Comparison of ENCODE assay signal across 24 mouse cellular contexts in genomic region chr2:97706651-97707050, GRCm38 (mm10).
A peak's percentile ranks its signal among the peaks of the same experiment; 100 is the strongest.
DNase-seq lines count a peak whose midpoint lies in the region; ATAC-seq and TF ChIP-seq lines count a peak whose summit lies in the region.
"Had no signal": no experiment of that assay in that cellular context is flagged by ENCODE, and none has a peak within 500 bp of the region (broad histone marks: within the 10 kb centered on the region; RNA-seq: fewer than 3 reads in every experiment).

No protein-coding gene starts in this region.

- no peaks in the 10 kb centered on the region for H3K4me1 ChIP-seq in midbrain, embryonic 11.5 days (ENCODE audit: control insufficient read depth, insufficient read depth, low read length)
- H3K4me1 ChIP-seq: forebrain, embryonic 10.5 days; forebrain, embryonic 13.5 days; heart, embryonic 12.5 days; heart, embryonic 15.5 days; hindbrain, embryonic 10.5 days; hindbrain, embryonic 13.5 days had no signal

- WGBS in midbrain, embryonic 11.5 days, result 92% methylated on average over 5 of the region's 5 CpGs

- intact Hi-C loops in left cerebral cortex, postnatal 4 days (cut with DNase I), result no loop called here
- intact Hi-C loops in left cerebral cortex, adult 2 months (cut with DNase I), result loop anchor here (2.0 to 10.0 kb wide), 6 partner anchors 62 to 578 kb away; no protein-coding TSS in a partner anchor

- peak; percentile 6 to 12 for DNase-seq in left cerebral cortex, adult 18-20 months (ENCODE audit: low spot score in 2 of 2)
- no peak for DNase-seq in left cerebral cortex, postnatal 4 days
- DNase-seq in brain, adult 2 months (ENCODE audit: low read depth, low spot score), result peak; percentile 57
- no peak for DNase-seq in left cerebral cortex, adult 2 months (ENCODE audit: extremely low spot score in 1 of 2, low spot score in 2 of 2)
- DNase-seq in midbrain, embryonic 11.5 days (ENCODE audit: low spot score, missing footprints), result no peak
- no peak for DNase-seq in thymus, postnatal 14 days
- DNase-seq: adrenal gland, adult 2 months; adrenal gland, postnatal 14 days; cerebellum, adult 11-12 months; cerebellum, adult 8-10 months; cerebellum, postnatal 14 days; gastrocnemius, postnatal 25 days; heart, adult 18-20 months; heart, postnatal 10 days; heart, postnatal 36 days had no signal

- H3K9me3 ChIP-seq in midbrain, embryonic 11.5 days (ENCODE audit: control insufficient read depth, low read length), result no peaks in the 10 kb centered on the region
- H3K9me3 ChIP-seq: forebrain, embryonic 10.5 days; forebrain, embryonic 13.5 days; heart, embryonic 15.5 days; hindbrain, embryonic 10.5 days; hindbrain, embryonic 13.5 days had no signal

- peak overlapping the region; percentile 67; the same call in 1 of the 2 replicates for H3K27ac ChIP-seq in left cerebral cortex, adult 2 months
- H3K27ac ChIP-seq in midbrain, embryonic 11.5 days (ENCODE audit: low read depth, low read length), result no peak overlapping the region
- H3K27ac ChIP-seq: forebrain, embryonic 10.5 days; forebrain, embryonic 13.5 days; heart, embryonic 15.5 days; hindbrain, embryonic 10.5 days; hindbrain, embryonic 13.5 days had no signal

- no peak for ATAC-seq in midbrain, embryonic 11.5 days (ENCODE audit: low FRiP score)
- ATAC-seq: CD4-positive, CD25-positive, alpha-beta regulatory T cell, adult 4 months; forebrain, embryonic 13.5 days; forebrain, embryonic 16.5 days; hindbrain, embryonic 16.5 days had no signal

- no peak overlapping the region for H3K9ac ChIP-seq in midbrain, embryonic 11.5 days (ENCODE audit: low read length)
- H3K9ac ChIP-seq: forebrain, embryonic 13.5 days; heart, embryonic 12.5 days; heart, embryonic 15.5 days; hindbrain, embryonic 13.5 days had no signal

- no peaks in the 10 kb centered on the region for H3K36me3 ChIP-seq in midbrain, embryonic 11.5 days (ENCODE audit: control insufficient read depth, insufficient read depth, low read length)
- H3K36me3 ChIP-seq: forebrain, embryonic 10.5 days; heart, embryonic 12.5 days; heart, embryonic 15.5 days; hindbrain, embryonic 10.5 days; hindbrain, embryonic 13.5 days had no signal

- no peak overlapping the region for H3K4me3 ChIP-seq in left cerebral cortex, adult 2 months
- H3K4me3 ChIP-seq in midbrain, embryonic 11.5 days (ENCODE audit: low read depth, low read length), result no peak overlapping the region
- H3K4me3 ChIP-seq: forebrain, embryonic 10.5 days; forebrain, embryonic 13.5 days; heart, embryonic 12.5 days; heart, embryonic 15.5 days; hindbrain, embryonic 10.5 days; hindbrain, embryonic 13.5 days had no signal

- H3K27me3 ChIP-seq in midbrain, embryonic 11.5 days (ENCODE audit: control insufficient read depth, insufficient read depth, low read length), result no peaks in the 10 kb centered on the region
- H3K27me3 ChIP-seq: forebrain, embryonic 13.5 days; heart, embryonic 12.5 days; heart, embryonic 15.5 days; hindbrain, embryonic 13.5 days had no signal

- no peak overlapping the region for H3K4me2 ChIP-seq in midbrain, embryonic 11.5 days
- H3K4me2 ChIP-seq: forebrain, embryonic 13.5 days; heart, embryonic 12.5 days; heart, embryonic 15.5 days; hindbrain, embryonic 13.5 days had no signal

- no peak for TF ChIP-seq CTCF in left cerebral cortex, adult 2 months (IDR thresholded peaks at IDR 0.05)

Comparison
In these comparisons a context has a peak if more than half of its experiments do, and no peak if none do; other contexts are left out.
1. DNase-seq: peak in left cerebral cortex, adult 18-20 months (2 of 2) and brain, adult 2 months (single experiment); none in left cerebral cortex, postnatal 4 days (single experiment), left cerebral cortex, adult 2 months (0 of 2), midbrain, embryonic 11.5 days (single experiment) and thymus, postnatal 14 days (single experiment).